ENCODE assay signal across 8 mouse cellular contexts in genomic region chr13:68607652-68608405, GRCm38 (mm10). TPM values are rescaled to one million over a fixed set of nuclear protein-coding genes. Genes with fewer than 3 reads are reported as not detected.
DNase-seq lines count a peak whose midpoint lies in the region; ATAC-seq and TF ChIP-seq lines count a peak whose summit lies in the region.

No protein-coding gene starts in this region.

- H3K4me3 ChIP-seq in layer of hippocampus, adult 2 months, result peak overlapping the region; percentile 27
- H3K4me3 ChIP-seq in intestine, embryonic 15.5 days (replicated peaks), result peak overlapping the region; percentile 17
- H3K4me3 ChIP-seq in neural tube, embryonic 13.5 days, result no peak overlapping the region

- TF ChIP-seq CTCF in layer of hippocampus, adult 2 months (conservative IDR thresholded peaks at IDR 0.05), result no peak

- H3K36me3 ChIP-seq in intestine, embryonic 15.5 days, result no peaks in the 10 kb centered on the region
- H3K36me3 ChIP-seq in neural tube, embryonic 13.5 days, result no peaks in the 10 kb centered on the region

- DNase-seq in layer of hippocampus, adult 2 months (ENCODE audit: low spot score in 2 of 2), result no peak
- no peak for DNase-seq in layer of hippocampus, adult 8-10 months (ENCODE audit: low spot score in 2 of 2)
- DNase-seq in embryo, embryonic 11 days, result peak; percentile 30
- DNase-seq in thymus, postnatal 4 days, result no peak
- DNase-seq in T-cell, adult 2 months (ENCODE audit: low spot score), result no peak
- no peak for DNase-seq in cerebellum, adult 9-11 months

- peak overlapping the region; percentile 49 for H3K4me2 ChIP-seq in intestine, embryonic 15.5 days (replicated peaks)
- peak overlapping the region; percentile 18 for H3K4me2 ChIP-seq in neural tube, embryonic 13.5 days

- peaks cover 9% of the 10 kb centered on the region; the same call in 1 of the 2 replicates for H3K4me1 ChIP-seq in intestine, embryonic 15.5 days (replicated peaks)
- peaks cover 16% of the 10 kb centered on the region for H3K4me1 ChIP-seq in neural tube, embryonic 13.5 days (replicated peaks)

- H3K27me3 ChIP-seq in intestine, embryonic 15.5 days (replicated peaks), result no peaks in the 10 kb centered on the region
- peaks cover 3% of the 10 kb centered on the region; the same call in 1 of the 2 replicates for H3K27me3 ChIP-seq in neural tube, embryonic 13.5 days

- peak overlapping the region; percentile 87 for H3K27ac ChIP-seq in layer of hippocampus, adult 2 months
- H3K27ac ChIP-seq in intestine, embryonic 15.5 days, result no peak overlapping the region
- H3K27ac ChIP-seq in neural tube, embryonic 13.5 days (replicated peaks), result 0 out of 2 replicates have a peak overlapping the region, but pooled peaks have one; percentile 14

- no peak overlapping the region for H3K9ac ChIP-seq in intestine, embryonic 15.5 days
- H3K9ac ChIP-seq in neural tube, embryonic 13.5 days, result peak overlapping the region; percentile 39

- H3K9me3 ChIP-seq in intestine, embryonic 15.5 days, result no peaks in the 10 kb centered on the region
- H3K9me3 ChIP-seq in neural tube, embryonic 13.5 days, result no peaks in the 10 kb centered on the region

- peak; percentile 47; the same call in 1 of the 2 replicates for ATAC-seq in intestine, embryonic 15.5 days
- peak; percentile 42; the same call in 1 of the 2 replicates for ATAC-seq in neural tube, embryonic 13.5 days (ENCODE audit: low read depth)

- WGBS in intestine, embryonic 15.5 days, result 39% methylated on average over 21 of the region's 21 CpGs
- WGBS in neural tube, embryonic 13.5 days, result 53% methylated on average over 21 of the region's 21 CpGs

RNA-seq across cellular contexts. Expression of gene 1700001L19Rik, which starts 10.6 kb away (rescaled TPM):
- 10 to 100 TPM; 11.8 to 16.0 TPM for total RNA-seq in layer of hippocampus, adult 2 months (2021)
- total RNA-seq in layer of hippocampus, adult 8-10 months (2022), result 10 to 100 TPM; 14.5 to 21.3 (median 17.4) TPM
- polyA plus RNA-seq in intestine, embryonic 15.5 days (2015; fragmentation: Nextera tagmentation; extraction: Ambion mirVana), result 0.35 TPM in 1 of 2 replicates, not detected in the other
- 2.9 and 3.8 TPM in 2 replicates for polyA plus RNA-seq in neural tube, embryonic 13.5 days (2015; fragmentation: Nextera tagmentation; extraction: Ambion mirVana)

RNA-seq across cellular contexts. Expression of gene Fastkd3, which starts 25.8 kb away (rescaled TPM):
- 10 to 100 TPM; 18.3 to 19.2 TPM for total RNA-seq in layer of hippocampus, adult 2 months (2021)
- 10 to 100 TPM; 15.7 to 20.0 (median 17.5) TPM for total RNA-seq in layer of hippocampus, adult 8-10 months (2022)
- polyA plus RNA-seq in intestine, embryonic 15.5 days (2015; fragmentation: Nextera tagmentation; extraction: Ambion mirVana), result 32.9 and 37.5 TPM in 2 replicates
- 24.7 and 32.9 TPM in 2 replicates for polyA plus RNA-seq in neural tube, embryonic 13.5 days (2015; fragmentation: Nextera tagmentation; extraction: Ambion mirVana)

RNA-seq across cellular contexts. Expression of gene Mtrr, which starts 25.9 kb away (rescaled TPM):
- 10 to 100 TPM; 24.0 to 26.8 TPM for total RNA-seq in layer of hippocampus, adult 2 months (2021)
- total RNA-seq in layer of hippocampus, adult 8-10 months (2022), result 10 to 100 TPM; 20.8 to 29.1 (median 23.7) TPM
- 15.9 and 16.5 TPM in 2 replicates for polyA plus RNA-seq in intestine, embryonic 15.5 days (2015; fragmentation: Nextera tagmentation; extraction: Ambion mirVana)
- polyA plus RNA-seq in neural tube, embryonic 13.5 days (2015; fragmentation: Nextera tagmentation; extraction: Ambion mirVana), result 11.2 and 14.3 TPM in 2 replicates
